Mouse (Mus musculus) cerebellum, adult 2 months (tissue): Measurements from ENCODE around the gene Zfp358.

ENCODE experiments used
- CTCF ChIP-seq: fragments of 200-500 bp; IDR thresholded peaks from 2 replicates; pipeline ENCODE4 v1.5.1; 2011; ENCODE audit warnings: low read depth, mild to moderate bottlenecking, control low read depth, low read length, moderate library complexity, borderline replicate concordance; ENCODE audit not compliant: insufficient read depth
- POLR2A ChIP-seq: fragments of 200-500 bp; IDR thresholded peaks from 2 replicates; pipeline ENCODE4 v1.6.1; 2011; ENCODE audit warnings: low read length, control low read depth, borderline replicate concordance; ENCODE audit not compliant: insufficient read depth

DNA sequence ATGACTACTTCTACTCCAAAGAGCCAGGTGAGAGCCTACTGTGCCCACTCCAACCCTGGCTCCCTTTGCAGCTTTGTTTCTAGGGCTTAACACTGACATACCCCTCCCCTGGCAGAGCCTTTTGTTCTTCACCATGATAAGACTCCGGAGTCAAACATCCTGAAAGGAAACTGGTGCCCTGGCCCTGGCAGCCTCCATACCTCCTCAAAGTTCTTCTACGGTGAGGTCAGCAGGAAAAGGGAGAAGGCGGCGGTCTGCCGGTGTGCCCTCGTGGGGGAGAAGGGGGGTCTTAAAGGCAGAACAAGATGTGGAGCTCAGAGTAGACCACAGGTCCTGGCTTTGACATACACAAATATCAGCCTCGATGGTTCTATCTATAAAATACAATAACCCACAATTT, 9.4 kb upstream of the Zfp358 start:
- TF ChIP-seq CTCF (no peak), POLR2A (no peak)
